Mouse (Mus musculus): Measurements from ENCODE around the gene Tnfsf10.
A peak's percentile ranks its signal among the peaks of the same experiment; 100 is the strongest.
"Not testable (repeated sequence)": the region's sequence is repeated elsewhere in the genome, so short reads cannot be mapped to it uniquely, and the experiment has no call there.

The Tnfsf10 gene

DNA sequence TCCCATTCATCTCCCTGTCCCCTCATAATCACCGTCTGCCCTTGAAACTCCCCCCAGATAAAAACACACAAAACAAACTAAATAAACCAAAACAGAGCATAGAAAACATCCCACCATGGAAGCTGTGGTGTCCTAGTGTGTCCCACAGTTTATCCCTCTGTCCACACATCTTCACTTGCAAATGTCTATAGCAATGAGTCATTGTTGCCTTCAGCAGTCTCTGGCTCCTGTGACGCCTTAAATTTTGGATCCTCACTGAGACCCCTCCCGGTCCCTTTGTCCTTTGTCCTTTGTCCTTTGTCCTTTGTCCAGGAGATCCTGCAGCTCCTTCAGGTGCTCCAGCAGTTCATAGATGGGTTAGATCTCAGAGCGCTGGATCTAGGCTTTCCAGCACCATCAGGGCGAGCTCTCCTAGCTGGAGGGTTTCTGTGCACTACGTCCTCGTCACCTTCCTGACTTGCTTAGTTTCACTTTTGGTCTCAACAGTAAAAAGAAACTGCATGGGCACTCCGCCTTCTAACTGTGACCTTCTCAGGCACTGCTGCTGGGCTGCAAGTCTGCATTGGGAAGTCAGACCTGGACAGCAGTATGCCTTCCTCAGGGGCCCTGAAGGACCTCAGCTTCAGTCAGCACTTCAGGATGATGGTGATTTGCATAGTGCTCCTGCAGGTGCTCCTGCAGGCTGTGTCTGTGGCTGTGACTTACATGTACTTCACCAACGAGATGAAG, at the start of gene Tnfsf10:
Tnfsf10 (plus strand) TSS at position 470 of the 729 bp plus-strand sequence.
- DNase-seq (ENCODE audit: low spot score in 2 of 2) = peak; percentile 69 to 78

DNA sequence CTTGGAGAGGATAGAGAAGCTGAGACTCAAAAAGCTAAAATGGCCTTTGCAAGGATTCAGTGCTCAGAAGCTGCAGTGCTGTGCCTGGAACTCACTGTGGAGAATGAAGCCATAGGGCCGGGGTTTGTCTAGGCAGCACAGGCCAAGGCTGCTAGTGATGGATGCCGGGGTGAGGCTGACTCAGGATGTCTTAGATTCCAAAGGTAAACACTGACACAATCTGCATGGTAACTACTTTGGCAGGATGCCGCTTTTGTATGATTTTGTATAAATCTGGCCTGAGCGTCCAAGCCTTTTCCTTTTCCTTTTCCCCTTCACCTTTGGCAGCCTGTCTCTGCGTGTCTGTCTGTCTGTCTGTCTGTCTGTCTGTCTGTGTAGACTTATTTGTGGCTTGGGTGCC, 49.5 kb upstream of the Tnfsf10 start:
- peak; percentile 25 to 47 for DNase-seq (ENCODE audit: low spot score in 2 of 2)

DNA sequence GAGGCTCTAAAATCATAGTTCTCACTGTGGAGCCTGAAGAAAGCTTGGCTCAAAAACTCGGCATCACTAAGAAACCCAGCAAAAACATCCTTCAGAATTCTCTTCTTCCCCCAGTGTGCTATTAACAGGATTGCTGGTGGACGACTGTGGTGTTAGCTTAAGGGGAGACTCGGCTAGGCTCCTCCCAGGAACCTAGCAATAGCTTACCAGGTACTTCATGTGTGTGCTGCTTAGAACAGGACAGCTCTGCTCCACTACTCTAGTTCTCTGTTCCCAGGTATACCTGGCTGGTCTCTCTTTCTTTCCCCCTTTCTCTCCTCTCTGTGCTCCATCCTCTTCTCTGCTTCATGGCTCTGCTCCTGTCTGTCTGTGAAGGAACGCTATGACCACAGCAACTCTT, 48.9 kb upstream of the Tnfsf10 start:
- no peak for DNase-seq (ENCODE audit: low spot score in 2 of 2)

DNA sequence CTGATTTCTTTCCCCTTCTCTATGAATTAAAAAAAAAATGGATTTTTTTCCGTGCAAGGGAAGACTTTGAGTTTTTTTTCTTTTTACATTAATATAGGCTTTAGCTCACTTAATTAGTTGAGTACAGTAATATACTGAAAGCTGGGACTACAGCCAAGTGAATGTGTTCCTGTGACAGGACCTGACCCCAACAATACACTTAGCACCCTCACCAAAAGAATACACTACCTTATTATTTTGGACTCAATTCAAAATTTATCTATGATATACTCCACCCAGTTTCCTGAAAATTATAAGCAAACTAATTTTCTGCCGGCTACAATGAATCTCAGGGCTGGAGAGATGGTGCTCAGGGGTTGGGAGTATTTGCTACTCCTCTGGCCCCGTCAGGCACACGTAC, 47.7 kb upstream of the Tnfsf10 start:
- no peak for DNase-seq (ENCODE audit: low spot score in 2 of 2)

DNA sequence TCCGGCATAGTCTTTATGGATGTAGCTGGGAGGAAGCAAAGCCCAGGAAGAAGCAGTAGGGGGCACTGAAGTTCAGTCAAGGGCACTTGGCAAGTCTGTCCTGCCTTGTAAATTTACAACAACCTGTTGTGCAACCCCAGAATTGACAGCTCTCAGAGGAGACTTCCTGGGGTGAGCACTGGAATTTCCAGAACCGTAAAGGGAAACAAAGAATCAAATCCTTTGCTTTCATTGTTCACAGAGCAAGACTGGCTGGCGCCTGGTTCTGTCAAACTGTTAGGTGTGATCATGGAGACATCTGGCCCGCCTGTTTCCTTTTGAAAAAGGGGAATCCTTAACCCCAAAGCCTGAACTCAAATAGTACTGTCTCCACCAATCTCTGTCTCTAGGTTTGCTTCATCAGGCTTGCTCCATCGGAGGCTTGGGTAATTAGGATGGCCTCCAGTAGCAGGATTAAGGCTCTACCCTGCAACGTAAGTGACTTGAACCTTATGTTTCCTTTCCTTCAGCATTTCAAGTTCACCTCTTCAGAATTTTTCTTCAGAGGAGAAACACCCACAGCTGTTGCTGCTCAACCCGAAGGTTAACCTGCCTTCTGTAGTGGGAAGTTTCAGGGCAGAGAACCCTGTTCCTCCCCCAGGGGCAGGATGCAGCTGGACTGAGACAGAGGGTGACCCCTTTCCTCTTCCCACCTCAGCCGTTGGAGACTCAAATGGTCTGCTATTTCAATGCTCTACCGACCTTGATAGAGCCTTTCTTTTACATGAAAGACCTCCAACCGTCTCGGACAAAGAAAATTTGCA, 46.5 kb upstream of the Tnfsf10 start:
- peak; percentile 75 to 79 for DNase-seq (ENCODE audit: low spot score in 2 of 2)

DNA sequence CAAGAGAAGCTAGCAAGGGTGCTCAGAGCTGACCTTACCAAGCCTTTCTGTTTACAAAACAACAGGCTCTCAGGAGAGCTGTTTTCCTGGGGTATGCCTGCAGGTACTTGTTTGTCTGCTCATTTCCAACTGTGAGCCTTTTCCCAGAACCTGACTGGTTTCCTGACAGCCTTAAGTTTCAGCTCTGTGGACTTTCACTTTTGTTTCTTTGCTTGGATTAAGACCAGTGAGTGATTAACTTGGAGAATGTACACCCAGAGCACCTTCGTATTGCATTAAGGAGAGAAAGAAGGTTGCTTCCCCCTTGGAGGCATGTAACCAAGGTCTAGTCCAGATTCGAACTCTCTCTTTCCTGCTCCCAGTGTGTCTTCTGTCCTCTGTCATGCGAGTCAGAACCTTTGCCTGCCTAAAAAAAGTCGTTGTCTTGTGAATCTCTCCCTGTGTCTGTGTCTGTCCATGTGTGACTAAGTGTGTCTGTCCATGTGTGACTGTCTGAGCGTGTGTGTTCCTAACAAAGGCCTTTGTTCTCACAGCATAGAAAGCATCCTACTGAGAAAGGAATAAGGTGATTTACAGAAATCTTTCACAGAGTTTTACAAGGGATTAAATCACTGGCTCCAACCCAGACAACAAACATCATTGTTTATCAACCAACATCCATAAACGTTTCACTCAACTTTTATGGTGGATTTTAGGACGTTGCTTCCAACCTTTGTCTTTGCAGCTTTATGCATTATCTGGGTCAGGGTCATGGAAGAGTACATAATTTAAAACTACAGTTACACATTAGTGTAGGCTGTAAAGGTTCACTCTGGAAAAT, 43.7 kb upstream of the Tnfsf10 start:
- DNase-seq (ENCODE audit: low spot score in 2 of 2) = peak in 1 of 2 experiments; percentile 13

DNA sequence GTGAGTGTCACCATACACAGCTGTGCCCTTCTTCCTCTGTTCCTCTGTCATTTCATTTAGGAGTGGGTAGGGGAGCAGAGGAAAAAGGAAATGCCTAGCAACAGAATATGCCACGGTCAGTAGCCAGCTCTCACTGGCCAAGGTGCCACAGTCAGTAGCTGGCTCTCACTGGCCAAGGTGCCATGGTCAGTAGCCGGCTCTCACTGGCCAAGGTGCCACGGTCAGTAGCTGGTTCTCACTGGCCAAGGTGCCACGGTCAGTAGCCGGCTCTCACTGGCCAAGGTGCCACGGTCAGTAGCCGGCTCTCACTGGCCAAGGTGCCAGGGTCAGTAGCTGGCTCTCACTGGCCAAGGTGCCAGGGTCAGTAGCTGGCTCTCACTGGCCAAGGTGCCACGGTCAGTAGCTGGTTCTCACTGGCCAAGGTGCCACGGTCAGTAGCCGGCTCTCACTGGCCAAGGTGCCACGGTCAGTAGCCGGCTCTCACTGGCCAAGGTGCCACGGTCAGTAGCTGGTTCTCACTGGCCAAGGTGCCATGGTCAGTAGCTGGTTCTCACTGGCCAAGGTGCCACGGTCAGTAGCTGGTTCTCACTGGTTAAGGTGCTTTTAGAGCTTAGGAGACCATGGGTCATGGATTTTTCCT, 37.4 kb upstream of the Tnfsf10 start:
- not testable (repeated sequence) for DNase-seq (ENCODE audit: low spot score in 2 of 2)

DNA sequence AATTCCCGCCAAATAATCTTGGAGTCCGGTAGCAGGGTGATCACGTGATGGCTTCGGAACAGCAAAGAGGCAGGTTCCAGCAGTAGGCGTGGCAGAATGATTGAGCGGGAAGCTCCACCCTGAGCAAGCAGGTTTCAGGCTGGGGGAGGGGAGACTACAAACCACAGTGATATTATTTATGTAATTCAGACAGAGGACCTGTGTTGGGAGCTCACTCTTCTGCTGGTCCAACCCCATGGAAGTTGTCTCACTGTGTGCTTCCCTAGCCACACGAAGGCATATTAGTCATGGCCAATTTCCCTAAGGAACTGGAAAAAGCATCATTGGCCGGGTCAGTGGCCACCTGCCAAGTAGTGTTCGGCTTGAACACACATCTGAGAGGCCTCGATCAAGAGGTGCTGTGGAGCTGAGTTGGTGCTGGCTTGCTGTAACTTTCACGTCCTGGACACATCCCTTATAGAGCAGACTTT, 36.5 kb upstream of the Tnfsf10 start:
- DNase-seq (ENCODE audit: low spot score in 2 of 2) = peak; percentile 75 to 79

DNA sequence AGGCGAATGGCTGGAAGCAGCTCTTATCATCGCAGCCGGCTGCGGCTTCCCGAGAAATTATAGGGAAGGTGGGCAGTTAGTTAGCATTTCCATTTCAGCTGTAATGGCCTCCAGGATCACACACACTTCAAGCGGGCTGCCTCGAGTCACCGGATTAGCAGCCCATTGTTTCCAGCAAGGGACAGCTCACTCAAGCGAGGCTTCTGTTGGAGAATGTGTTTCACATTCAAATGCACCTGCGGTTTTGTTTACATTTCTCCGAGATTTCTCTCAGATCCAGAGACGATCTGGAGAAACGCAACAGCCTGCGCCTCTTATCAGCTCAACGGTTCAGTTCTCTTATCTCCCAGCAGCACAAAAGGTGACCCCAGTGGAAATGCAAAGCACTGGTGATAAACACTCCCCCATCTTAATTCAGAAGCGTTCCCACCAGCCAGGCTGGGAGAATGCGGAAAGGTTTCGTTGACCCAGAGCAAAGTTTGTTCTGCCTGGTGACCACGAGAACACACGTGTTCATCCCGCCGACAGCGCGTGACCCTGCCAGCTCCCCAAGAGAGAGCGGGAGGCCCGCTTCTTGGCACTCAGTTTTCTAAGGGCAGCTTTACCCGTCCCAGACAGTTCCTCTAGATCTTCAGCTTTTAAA, 33.6 kb upstream of the Tnfsf10 start:
- peak in 1 of 2 experiments; percentile 26 for DNase-seq (ENCODE audit: low spot score in 2 of 2)

DNA sequence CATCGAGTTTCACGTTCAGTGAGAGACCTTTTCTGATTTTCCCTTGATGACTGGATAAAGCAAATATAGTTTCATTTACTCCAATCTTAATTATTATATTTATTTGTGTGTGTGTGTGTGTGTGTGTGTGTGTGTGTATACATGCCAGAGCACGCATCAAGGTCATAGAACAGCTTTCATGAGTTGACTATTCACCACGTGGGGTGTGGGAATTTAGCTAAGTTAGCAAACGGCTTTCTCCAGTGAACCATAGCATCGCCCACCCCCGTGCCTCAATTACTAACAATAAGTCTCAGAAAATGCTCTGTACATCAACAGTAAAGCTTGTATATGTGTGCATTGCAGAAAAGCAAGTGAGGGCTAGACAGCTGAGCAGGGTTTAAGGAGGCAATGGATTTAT, 33.0 kb upstream of the Tnfsf10 start:
- no peak for DNase-seq (ENCODE audit: low spot score in 2 of 2)

DNA sequence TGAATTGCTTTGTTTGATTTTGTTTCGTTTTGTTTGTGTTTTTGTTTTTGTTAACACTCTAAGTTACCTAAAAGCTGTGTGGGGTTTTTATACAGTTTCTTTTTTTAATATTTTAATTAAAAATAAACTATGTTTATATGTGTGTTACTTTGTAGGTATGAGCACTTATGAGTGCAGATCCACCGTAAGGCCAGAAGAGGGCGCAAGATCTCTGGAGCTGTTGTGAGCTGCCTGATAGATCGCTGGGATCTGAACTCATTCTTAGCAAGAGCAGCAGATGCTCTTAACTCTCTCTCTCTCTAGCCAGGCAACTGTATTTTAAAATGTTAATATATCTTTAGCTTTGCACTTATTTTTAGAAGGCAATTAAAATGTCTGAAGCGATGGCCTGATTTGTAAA, 32.6 kb upstream of the Tnfsf10 start:
- DNase-seq (ENCODE audit: low spot score in 2 of 2) = no peak

DNA sequence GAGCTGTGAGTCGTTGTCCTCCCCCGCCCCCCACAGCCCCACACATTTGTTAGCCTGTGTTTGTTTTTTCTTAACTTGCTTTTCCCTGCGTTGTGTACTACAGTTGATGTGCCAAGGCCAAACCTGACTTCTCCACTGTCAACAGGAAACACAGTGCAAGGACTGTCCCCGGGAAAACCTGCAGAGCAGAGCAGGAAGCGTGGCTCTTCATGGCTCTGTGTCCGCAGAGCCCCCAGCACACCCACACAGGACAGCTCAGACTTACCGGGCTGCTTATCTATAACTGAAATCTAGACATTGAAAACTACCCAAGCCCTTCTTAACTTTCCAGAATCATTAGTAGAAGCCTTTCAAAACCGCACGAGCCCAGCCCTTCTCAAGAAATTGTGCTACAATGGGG, 31.8 kb upstream of the Tnfsf10 start:
- DNase-seq (ENCODE audit: low spot score in 2 of 2) = peak in 1 of 2 experiments; percentile 38

DNA sequence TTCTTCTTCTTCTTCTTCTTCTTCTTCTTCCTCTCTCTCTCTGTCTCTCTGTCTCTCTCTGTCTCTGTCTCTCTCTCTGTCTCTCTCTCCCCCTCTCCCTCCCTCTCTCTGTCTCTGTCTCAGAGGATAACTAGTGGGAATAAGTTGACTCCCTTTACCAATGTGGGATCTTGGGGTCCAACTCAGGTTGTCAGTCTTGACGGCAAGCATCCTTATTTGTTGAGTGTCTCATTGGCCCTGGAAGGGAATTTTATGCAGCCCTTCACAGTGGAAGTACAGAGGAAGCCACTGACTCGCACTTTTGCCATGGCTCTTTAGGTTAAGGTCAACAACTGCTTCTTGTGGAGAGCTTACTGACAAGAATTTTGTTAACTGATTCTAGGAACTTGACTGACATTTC, 28.5 kb upstream of the Tnfsf10 start:
- DNase-seq (ENCODE audit: low spot score in 2 of 2) = no peak

DNA sequence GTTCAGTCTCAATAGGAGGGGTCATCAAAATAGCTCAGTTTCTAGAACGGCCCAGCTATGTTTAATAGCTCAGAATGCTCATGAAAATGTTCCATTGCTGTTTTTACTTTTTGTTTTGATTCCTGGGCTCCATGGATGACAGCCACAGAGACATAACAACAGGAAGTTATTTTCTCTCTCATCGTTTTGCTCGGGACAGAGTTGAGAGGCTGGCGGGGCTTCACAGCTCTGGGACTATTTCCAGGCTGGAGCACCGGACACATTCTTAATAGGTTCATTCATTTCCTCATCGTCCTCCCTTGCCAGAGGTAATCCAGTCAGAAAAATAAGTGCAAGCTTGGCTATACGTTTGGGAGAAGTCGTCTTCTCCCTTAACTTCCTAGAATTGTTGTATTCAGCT, 27.9 kb upstream of the Tnfsf10 start:
- DNase-seq (ENCODE audit: low spot score in 2 of 2) = peak; percentile 44 to 45

DNA sequence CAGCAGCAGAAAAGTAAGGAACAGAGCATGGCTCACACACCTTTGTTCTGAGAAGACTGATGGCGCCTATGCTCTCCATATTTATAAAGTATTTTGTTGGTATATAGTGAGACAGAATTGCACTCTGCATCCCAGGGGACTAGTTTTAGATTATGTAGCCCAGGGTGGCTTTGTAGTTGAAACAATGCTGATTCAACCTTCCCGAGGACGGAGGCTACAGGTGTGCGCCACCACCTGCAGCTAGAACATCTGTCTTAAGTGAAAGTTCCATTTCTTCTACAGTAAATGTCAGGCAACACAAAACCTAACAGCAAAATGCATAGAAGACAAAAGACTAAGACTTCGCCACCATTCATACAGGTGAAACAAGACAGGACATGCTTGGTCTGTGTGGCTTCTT, 26.5 kb upstream of the Tnfsf10 start:
- no peak for DNase-seq (ENCODE audit: low spot score in 2 of 2)

DNA sequence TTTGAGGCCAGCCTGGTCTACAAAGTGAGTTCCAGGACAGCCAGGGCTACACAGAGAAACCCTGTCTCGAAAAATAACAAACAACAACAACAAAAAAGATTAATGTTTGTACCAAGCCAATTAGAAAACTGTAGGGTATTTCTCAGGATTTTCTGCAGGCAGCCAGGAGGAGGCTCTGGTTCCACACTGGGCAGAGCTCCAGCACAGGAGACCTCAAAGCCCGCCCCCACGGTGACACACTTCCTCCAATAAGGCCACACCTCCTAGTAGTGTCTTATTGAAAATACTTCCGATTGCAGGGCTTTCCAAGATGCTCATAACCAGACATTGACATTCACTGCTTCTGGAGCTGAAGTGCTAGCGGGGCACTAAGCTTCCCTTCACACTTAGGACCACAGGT, 25.9 kb upstream of the Tnfsf10 start:
- not testable (repeated sequence) for DNase-seq (ENCODE audit: low spot score in 2 of 2)

DNA sequence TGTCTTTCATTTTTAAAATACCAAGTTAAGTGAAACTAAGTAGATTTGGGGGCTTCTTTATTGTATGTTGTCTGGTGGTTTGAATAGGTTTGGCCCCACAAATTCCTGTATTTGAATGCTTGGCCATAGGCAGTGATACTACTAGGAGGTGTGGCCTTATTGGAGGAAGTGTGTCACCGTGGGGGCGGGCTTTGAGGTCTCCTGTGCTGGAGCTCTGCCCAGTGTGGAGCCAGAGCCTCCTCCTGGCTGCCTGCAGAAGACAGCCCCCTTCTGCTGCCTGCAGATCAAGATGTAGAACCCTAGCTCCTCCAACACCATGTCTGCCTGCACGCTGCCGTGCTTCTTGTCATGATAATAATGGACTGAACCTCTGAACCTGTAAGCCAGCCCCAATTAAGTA, 25.4 kb upstream of the Tnfsf10 start:
- not testable (repeated sequence) for DNase-seq (ENCODE audit: low spot score in 2 of 2)

DNA sequence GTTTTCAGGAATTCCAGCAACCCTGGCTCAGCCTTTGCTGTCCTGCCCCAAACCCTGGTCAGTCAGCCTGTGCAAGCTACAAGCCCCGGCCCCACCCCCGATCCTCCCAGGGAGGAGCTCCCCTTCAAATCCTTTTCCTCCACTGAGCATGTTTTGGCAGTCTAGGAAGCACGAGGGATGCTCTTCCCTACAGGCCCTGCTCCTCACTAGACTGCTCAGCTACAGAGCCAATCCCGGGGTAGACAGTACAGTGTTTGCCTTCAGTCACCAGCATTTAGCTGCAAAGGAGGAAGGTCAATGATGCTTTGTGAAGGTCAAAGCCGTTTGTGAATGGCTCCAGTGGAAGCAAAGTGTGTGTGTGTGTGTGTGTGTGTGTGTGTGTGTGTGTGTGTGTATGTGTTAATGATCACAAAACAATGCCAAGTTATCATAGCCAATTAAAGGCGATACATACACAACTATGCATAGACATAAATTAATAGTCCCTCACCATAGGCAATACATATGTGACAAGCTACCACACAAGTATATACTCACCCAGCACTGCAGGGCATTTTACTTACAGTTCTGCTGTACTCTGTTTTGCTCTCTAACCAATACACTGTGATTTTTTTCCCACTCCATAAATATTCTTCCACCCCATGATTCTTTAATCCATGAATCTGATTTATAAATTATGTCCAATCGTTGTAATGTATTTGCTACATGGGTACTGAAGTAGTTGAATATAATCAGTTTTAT, 23.0 kb upstream of the Tnfsf10 start:
- no peak for DNase-seq (ENCODE audit: low spot score in 2 of 2)

DNA sequence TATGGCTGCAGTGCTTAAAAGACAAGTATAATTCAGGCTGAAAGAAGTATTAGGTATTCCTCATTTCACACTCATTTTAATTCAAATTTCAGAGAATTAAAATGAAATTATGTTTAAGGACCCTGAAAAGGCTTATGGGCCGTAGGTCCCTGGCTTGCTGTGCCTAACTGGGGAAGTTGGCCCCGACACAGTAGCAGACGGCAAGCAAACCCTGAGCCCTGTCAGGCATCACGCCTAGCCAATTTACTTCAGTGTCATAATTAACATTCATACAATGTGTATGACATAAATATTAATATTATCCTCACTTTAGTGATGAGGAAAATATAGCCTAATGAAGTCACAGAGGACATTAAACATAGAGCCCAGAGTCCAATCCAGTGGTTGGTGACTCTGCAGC, 16.4 kb upstream of the Tnfsf10 start:
- no peak for DNase-seq (ENCODE audit: low spot score in 2 of 2)

DNA sequence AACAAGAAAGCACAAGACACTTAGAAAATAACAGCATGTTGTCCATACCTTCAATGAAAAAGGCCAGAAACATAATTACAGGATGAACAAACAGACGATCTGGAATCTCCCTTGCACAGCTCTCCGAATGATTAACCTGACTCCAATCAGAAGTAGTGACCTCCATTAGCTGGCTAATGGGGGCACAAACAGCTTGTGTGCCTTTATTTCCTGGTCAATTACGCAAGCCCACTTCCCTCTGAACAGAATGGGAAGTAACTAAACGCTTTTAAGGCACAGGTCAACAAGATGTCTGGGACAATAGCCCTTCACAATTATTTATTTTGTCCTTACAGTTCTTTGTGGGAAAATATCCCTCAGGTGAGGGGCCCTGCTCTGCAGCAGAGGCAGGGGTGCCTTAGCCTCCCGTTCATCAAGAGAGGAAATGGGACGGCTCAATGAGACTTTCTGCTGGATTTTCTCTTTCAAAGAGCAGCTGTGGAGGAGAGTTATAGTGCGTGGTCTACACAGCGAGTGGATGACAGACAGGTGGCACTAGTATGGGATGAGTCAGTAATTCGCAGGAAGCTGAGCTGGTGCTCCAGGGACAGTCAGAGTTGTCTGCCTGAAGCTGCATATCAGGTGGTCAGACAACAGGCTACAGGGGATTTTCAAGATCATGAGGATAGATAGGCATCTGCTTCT, 14.3 kb upstream of the Tnfsf10 start:
- no peak for DNase-seq (ENCODE audit: low spot score in 2 of 2)
